Mouse (Mus musculus): ENCODE results near the gene Eif4e1b. TPM values are rescaled to one million over a fixed set of nuclear protein-coding genes. Genes with fewer than 3 reads are reported as not detected.

Gene Eif4e1b
- polyA plus RNA-seq (2014; fragmentation: Nextera tagmentation; extraction: Ambion mirVana), result not detected in 2 replicates

DNA sequence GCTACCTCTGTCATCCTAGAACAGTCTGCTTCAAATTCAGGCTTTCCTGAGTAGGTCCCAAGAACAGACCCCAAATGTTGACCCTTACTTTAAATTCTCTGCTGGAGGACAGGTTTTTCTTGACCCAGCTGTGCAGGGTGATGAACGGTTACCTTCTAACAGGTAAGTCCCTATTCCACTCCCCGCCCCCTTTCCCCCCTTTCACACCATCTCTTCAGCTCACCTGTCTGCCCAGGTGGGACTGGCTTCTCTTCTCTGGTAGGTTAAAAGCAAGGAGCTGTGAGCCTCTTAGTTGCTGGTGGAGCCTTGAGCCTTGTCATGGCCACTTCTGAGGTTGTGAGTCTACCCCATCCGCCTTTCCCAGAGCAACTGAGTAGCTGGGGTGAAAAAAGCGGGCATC lies at the start of gene Eif4e1b:
Gene Eif4e1b (plus strand): TSS at position 301 of the 400 bp plus-strand sequence.
- Histone ChIP-seq H3K27me3 (ENCODE audit: control insufficient read depth, insufficient read depth, low read length) (no peaks in the 10 kb centered on the region), H3K36me3 (ENCODE audit: control insufficient read depth, insufficient read depth, low read length) (no peaks in the 10 kb centered on the region), H3K27ac (ENCODE audit: low read depth, low read length) (no peak within 1 kb of the TSS), H3K4me2 (replicated peaks; ENCODE audit: low read depth, low read length) (no peak within 1 kb of the TSS), H3K9ac (ENCODE audit: low read depth, low read length) (no peak within 1 kb of the TSS), H3K4me3 (ENCODE audit: low read length) (no peak within 1 kb of the TSS), H3K9me3 (ENCODE audit: control insufficient read depth, low read length) (no peaks in the 10 kb centered on the region), H3K4me1 (ENCODE audit: control insufficient read depth, insufficient read depth, low read length) (no peaks in the 10 kb centered on the region)
- 90% methylated on average over 4 of the region's 4 CpGs for WGBS
- ATAC-seq (ENCODE audit: low FRiP score, low TSS enrichment), result no peak

DNA sequence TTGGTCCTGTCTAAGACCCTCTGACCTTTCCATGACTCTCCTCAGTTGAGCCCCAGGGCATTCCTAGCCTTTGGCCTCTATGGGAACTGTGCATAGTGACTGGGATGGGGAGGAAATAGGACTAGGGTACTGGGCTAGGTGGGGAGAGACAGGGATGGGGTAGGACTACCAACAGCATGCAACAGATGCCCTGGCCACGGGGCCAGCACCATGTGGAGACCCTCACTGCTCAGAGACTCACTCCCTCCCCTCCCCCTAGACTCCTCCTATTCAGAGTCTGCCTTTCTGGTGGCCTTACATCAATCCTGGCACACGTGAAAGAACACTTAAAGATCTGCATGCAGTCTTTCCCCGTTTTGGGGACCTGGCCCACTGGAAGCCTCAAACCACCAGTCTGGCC lies 46.9 kb upstream of the Eif4e1b start:
- no peak overlapping the region for H3K27ac ChIP-seq (ENCODE audit: low read depth, low read length)
- no peaks in the 10 kb centered on the region for H3K36me3 ChIP-seq (ENCODE audit: control insufficient read depth, insufficient read depth, low read length)
- ATAC-seq (ENCODE audit: low FRiP score, low TSS enrichment), result no peak
- H3K27me3 ChIP-seq (ENCODE audit: control insufficient read depth, insufficient read depth, low read length), result peaks cover 49% of the 10 kb centered on the region
- H3K9me3 ChIP-seq (ENCODE audit: control insufficient read depth, low read length), result no peaks in the 10 kb centered on the region
- H3K4me2 ChIP-seq (replicated peaks; ENCODE audit: low read depth, low read length), result peak overlapping the region; percentile 71
- H3K9ac ChIP-seq (ENCODE audit: low read depth, low read length), result no peak overlapping the region
- 24% methylated on average over 3 of the region's 3 CpGs for WGBS
- H3K4me3 ChIP-seq (ENCODE audit: low read length), result peak overlapping the region; percentile 40
- H3K4me1 ChIP-seq (ENCODE audit: control insufficient read depth, insufficient read depth, low read length), result 0 out of 2 replicates have a peak, but pooled peaks cover 9% of the 10 kb centered on the region

DNA sequence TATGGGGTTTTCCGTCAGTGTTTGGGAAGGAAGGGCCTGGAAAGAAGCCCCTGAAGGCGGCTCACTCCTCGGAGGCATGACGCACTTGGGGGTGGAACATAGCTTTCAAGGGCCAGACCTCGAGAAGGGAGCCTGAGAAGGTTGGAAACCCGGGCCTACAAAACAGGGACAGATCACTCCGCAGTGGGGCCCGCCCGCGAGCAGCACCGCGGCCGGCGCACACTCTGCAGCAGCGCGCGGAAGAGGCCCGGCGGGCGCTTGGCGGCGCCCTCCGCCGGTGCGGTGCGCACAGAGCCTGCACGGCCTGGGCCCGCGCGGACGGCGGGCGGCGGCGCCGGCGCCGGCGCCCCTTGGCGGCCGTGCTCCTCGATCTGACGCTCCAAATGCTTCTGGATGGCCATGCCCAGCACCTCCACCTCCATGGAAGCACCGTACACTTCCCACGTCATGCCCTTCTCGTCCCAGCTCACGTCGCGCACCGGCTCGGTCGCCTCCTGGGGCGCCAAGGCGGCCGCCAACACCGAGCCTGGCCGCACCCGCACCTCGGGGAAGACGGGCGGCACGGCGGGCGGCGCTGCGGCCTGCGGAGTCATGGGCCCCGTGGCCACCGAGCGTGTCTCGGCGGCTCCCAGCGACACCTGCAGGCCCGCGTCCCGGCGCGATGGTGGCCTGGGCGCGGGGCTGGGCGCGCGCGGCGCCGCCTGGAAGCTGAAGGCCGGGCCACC lies 46.1 kb upstream of the Eif4e1b start:
- H3K4me1 ChIP-seq (ENCODE audit: control insufficient read depth, insufficient read depth, low read length), result 0 out of 2 replicates have a peak, but pooled peaks cover 9% of the 10 kb centered on the region
- no peaks in the 10 kb centered on the region for H3K36me3 ChIP-seq (ENCODE audit: control insufficient read depth, insufficient read depth, low read length)
- peak overlapping the region; percentile 71 for H3K4me2 ChIP-seq (replicated peaks; ENCODE audit: low read depth, low read length)
- H3K27me3 ChIP-seq (ENCODE audit: control insufficient read depth, insufficient read depth, low read length), result peaks cover 49% of the 10 kb centered on the region
- H3K27ac ChIP-seq (ENCODE audit: low read depth, low read length), result no peak overlapping the region
- H3K4me3 ChIP-seq (ENCODE audit: low read length), result peak overlapping the region; percentile 40
- WGBS, result 2% methylated on average over 70 of the region's 87 CpGs
- peak overlapping the region; percentile 42; the same call in 1 of the 2 replicates for H3K9ac ChIP-seq (ENCODE audit: low read depth, low read length)
- peak; percentile 83; the same call in 1 of the 2 replicates for ATAC-seq (ENCODE audit: low FRiP score, low TSS enrichment)
- no peaks in the 10 kb centered on the region for H3K9me3 ChIP-seq (ENCODE audit: control insufficient read depth, low read length)

DNA sequence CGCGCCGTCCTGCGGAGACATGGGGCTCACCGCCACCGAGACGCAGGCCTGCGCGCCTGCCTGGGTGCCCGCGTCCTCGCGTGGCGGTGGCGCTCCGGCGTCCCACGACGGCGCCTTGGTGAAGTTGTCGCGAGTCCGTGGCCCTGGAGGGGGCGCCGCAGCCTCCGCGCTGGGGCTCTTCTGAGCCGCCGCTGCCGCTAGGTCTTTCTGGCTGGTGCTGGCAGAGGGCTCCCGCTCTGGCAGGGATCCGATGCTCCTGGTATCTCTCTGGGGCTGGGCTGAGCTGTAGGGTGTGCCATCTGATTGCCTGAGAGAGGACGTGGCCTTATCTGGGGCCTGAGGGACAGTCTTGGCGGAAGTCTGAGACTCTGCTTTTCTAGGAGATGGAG lies 45.6 kb upstream of the Eif4e1b start:
- H3K36me3 ChIP-seq (ENCODE audit: control insufficient read depth, insufficient read depth, low read length), result no peaks in the 10 kb centered on the region
- no peak overlapping the region for H3K27ac ChIP-seq (ENCODE audit: low read depth, low read length)
- peak overlapping the region; percentile 71 for H3K4me2 ChIP-seq (replicated peaks; ENCODE audit: low read depth, low read length)
- H3K4me1 ChIP-seq (ENCODE audit: control insufficient read depth, insufficient read depth, low read length), result 0 out of 2 replicates have a peak, but pooled peaks cover 9% of the 10 kb centered on the region
- H3K27me3 ChIP-seq (ENCODE audit: control insufficient read depth, insufficient read depth, low read length), result peaks cover 49% of the 10 kb centered on the region
- 5% methylated on average over 34 of the region's 34 CpGs for WGBS
- no peak for ATAC-seq (ENCODE audit: low FRiP score, low TSS enrichment)
- no peaks in the 10 kb centered on the region for H3K9me3 ChIP-seq (ENCODE audit: control insufficient read depth, low read length)
- no peak overlapping the region for H3K9ac ChIP-seq (ENCODE audit: low read depth, low read length)
- peak overlapping the region; percentile 40 for H3K4me3 ChIP-seq (ENCODE audit: low read length)

DNA sequence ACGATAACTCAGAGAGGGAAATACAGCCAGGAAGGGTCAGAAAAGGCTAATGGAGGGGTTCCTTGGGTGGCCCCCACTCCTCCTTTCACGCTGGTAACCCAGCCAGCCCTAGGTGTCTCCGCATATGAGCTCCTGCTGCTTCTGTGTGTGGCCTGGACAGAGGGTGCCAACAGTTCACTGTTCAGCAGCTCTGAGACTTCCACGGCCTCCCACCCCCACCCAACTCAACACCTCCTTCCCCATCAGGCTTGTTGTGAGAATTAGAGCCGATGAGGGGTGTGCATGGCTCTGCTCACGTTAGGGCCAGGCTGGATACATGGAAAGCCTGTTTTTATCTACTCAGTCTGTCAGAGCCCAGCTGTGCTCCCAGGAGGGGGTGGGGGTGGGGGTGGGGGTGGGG lies 37.7 kb upstream of the Eif4e1b start:
- Histone ChIP-seq H3K36me3 (ENCODE audit: control insufficient read depth, insufficient read depth, low read length) (no peaks in the 10 kb centered on the region), H3K4me1 (ENCODE audit: control insufficient read depth, insufficient read depth, low read length) (peaks cover 4% of the 10 kb centered on the region; the same call in 1 of the 2 replicates), H3K4me3 (ENCODE audit: low read length) (no peak overlapping the region), H3K27me3 (ENCODE audit: control insufficient read depth, insufficient read depth, low read length) (peaks cover 31% of the 10 kb centered on the region), H3K9ac (ENCODE audit: low read depth, low read length) (no peak overlapping the region), H3K4me2 (replicated peaks; ENCODE audit: low read depth, low read length) (no peak overlapping the region), H3K9me3 (ENCODE audit: control insufficient read depth, low read length) (no peaks in the 10 kb centered on the region), H3K27ac (ENCODE audit: low read depth, low read length) (no peak overlapping the region)
- WGBS, result 38% methylated on average over 6 of the region's 6 CpGs
- ATAC-seq (ENCODE audit: low FRiP score, low TSS enrichment), result no peak

DNA sequence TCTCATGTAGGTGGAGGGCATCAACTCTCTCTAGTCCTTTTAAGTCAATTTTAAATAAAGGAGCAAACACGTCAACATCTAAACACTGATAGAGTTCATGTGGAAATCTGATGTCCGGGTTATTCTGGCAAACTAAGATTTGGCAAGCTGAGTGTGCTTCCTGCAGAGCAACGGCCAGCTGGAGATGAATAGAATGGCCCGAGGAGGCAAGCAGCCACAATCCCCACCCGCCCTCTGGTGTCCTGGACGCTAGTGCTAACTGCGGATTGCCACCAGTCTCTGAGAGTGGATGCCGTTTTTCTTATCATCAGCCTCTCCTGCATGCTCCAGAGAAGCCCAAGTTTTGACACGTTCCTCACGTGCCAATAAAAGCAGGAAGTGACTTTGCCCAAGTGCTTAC lies 36.9 kb upstream of the Eif4e1b start:
- Histone ChIP-seq H3K27ac (ENCODE audit: low read depth, low read length) (no peak overlapping the region), H3K9ac (ENCODE audit: low read depth, low read length) (no peak overlapping the region), H3K4me1 (ENCODE audit: control insufficient read depth, insufficient read depth, low read length) (peaks cover 4% of the 10 kb centered on the region; the same call in 1 of the 2 replicates), H3K9me3 (ENCODE audit: control insufficient read depth, low read length) (no peaks in the 10 kb centered on the region), H3K4me3 (ENCODE audit: low read length) (no peak overlapping the region), H3K4me2 (replicated peaks; ENCODE audit: low read depth, low read length) (no peak overlapping the region), H3K27me3 (ENCODE audit: control insufficient read depth, insufficient read depth, low read length) (peaks cover 31% of the 10 kb centered on the region), H3K36me3 (ENCODE audit: control insufficient read depth, insufficient read depth, low read length) (no peaks in the 10 kb centered on the region)
- 56% methylated on average over 10 of the region's 10 CpGs for WGBS
- ATAC-seq (ENCODE audit: low FRiP score, low TSS enrichment), result no peak

DNA sequence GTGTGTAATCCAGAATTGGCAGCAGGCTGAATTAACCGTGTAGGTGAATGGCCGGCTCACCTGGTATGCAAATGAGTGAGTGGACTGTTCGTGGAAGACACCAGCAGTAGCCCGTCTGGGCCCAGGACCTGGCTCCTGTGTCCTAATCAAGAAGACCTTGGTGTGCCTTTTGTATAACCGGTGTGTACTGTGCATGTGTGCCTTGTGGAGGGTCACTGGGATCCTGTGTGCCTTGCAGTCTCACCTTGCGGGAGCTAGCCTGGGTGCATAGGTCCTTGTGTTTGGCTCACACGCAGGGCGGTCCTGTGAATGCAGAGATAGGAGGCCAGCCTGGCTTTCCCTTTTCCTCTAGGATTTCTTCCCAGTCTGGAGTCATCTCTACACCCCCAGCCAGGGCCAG lies 35.6 kb upstream of the Eif4e1b start:
- peaks cover 4% of the 10 kb centered on the region; the same call in 1 of the 2 replicates for H3K4me1 ChIP-seq (ENCODE audit: control insufficient read depth, insufficient read depth, low read length)
- 89% methylated on average over 8 of the region's 8 CpGs for WGBS
- H3K9me3 ChIP-seq (ENCODE audit: control insufficient read depth, low read length), result no peaks in the 10 kb centered on the region
- H3K4me2 ChIP-seq (replicated peaks; ENCODE audit: low read depth, low read length), result no peak overlapping the region
- H3K36me3 ChIP-seq (ENCODE audit: control insufficient read depth, insufficient read depth, low read length), result no peaks in the 10 kb centered on the region
- no peak overlapping the region for H3K4me3 ChIP-seq (ENCODE audit: low read length)
- H3K27ac ChIP-seq (ENCODE audit: low read depth, low read length), result no peak overlapping the region
- peaks cover 34% of the 10 kb centered on the region for H3K27me3 ChIP-seq (ENCODE audit: control insufficient read depth, insufficient read depth, low read length)
- no peak for ATAC-seq (ENCODE audit: low FRiP score, low TSS enrichment)
- no peak overlapping the region for H3K9ac ChIP-seq (ENCODE audit: low read depth, low read length)

DNA sequence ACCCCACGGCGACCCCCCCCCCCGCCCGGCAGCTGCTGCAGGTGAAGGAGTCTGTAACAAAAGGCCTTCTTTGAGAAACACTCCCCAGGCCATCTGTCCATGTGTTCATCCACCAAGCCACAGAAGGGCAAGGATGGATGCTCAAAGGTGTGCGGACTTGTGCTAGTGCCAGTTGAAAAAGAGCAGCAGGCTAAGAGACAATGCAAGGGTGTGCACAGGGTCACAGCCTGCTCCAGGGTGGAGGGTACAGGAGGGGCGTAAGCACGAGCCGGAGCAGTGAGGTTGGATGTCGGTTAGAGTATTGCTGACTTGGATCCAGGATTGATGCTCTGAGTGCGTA lies 35.1 kb upstream of the Eif4e1b start:
- H3K36me3 ChIP-seq (ENCODE audit: control insufficient read depth, insufficient read depth, low read length), result no peaks in the 10 kb centered on the region
- peaks cover 34% of the 10 kb centered on the region for H3K27me3 ChIP-seq (ENCODE audit: control insufficient read depth, insufficient read depth, low read length)
- H3K9me3 ChIP-seq (ENCODE audit: control insufficient read depth, low read length), result no peaks in the 10 kb centered on the region
- H3K27ac ChIP-seq (ENCODE audit: low read depth, low read length), result no peak overlapping the region
- no peak overlapping the region for H3K9ac ChIP-seq (ENCODE audit: low read depth, low read length)
- H3K4me2 ChIP-seq (replicated peaks; ENCODE audit: low read depth, low read length), result no peak overlapping the region
- H3K4me1 ChIP-seq (ENCODE audit: control insufficient read depth, insufficient read depth, low read length), result peaks cover 4% of the 10 kb centered on the region; the same call in 1 of the 2 replicates
- peak overlapping the region; percentile 51; the same call in 1 of the 2 replicates for H3K4me3 ChIP-seq (ENCODE audit: low read length)
- WGBS, result 53% methylated on average over 10 of the region's 10 CpGs
- peak; percentile 24; the same call in 1 of the 2 replicates for ATAC-seq (ENCODE audit: low FRiP score, low TSS enrichment)

DNA sequence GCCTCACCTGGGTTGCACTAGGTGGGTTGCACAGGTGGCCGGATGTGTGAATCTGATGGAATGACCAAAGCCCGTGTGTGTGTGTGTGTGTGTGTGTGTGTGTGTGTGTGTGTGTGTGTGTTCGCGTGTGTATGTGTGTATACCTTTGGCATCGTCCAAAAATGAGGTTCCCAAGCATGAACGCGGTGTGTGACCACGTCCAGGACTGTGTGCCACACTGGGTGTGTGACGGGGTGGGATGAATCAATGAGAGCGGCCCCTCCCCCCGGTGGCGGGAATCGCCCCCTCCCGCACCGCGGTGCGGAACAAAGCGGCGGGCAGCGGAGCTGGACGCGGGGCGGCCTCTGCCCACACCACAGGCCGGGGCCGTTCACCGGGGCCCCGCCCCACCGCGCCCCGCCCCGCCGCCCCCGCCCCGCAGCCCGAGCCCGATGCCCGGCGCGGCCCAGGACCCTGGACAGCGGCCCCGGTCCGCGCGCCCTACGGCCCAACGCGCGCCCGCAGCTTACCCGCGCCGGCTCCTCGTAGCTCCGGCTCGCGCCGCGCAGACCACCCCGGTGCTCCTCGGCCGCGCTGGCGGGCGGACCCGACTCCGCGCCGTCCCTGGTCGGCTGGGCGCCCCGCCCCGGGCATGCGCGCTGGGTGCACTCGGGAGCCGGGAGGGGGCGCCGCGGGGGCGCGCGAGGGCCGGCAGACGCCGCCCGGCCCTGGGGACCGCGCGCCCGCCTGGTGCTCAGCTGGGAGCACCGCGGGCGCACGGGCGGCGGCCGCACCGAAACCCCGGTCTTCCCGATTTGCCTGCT lies 34.5 kb upstream of the Eif4e1b start:
- peak; percentile 84 for ATAC-seq (ENCODE audit: low FRiP score, low TSS enrichment)

More for the DNA sequence above, 34.5 kb upstream of the Eif4e1b start:
- WGBS, result 3% methylated on average over 57 of the region's 100 CpGs
- no peaks in the 10 kb centered on the region for H3K36me3 ChIP-seq (ENCODE audit: control insufficient read depth, insufficient read depth, low read length)
- peak overlapping the region; percentile 91 for H3K4me2 ChIP-seq (replicated peaks; ENCODE audit: low read depth, low read length)
- peak overlapping the region; percentile 51 for H3K4me3 ChIP-seq (ENCODE audit: low read length)
- no peak overlapping the region for H3K27ac ChIP-seq (ENCODE audit: low read depth, low read length)
- peaks cover 34% of the 10 kb centered on the region for H3K27me3 ChIP-seq (ENCODE audit: control insufficient read depth, insufficient read depth, low read length)
- H3K9me3 ChIP-seq (ENCODE audit: control insufficient read depth, low read length), result no peaks in the 10 kb centered on the region
- peak overlapping the region; percentile 47 for H3K9ac ChIP-seq (ENCODE audit: low read depth, low read length)
- peaks cover 4% of the 10 kb centered on the region; the same call in 1 of the 2 replicates for H3K4me1 ChIP-seq (ENCODE audit: control insufficient read depth, insufficient read depth, low read length)

All from kidney, embryonic 14.5 days (tissue).